Mouse (Mus musculus) CH12.LX (cell line): ENCODE measurements around the gene Copg2. TPM values are rescaled to one million over a fixed set of nuclear protein-coding genes. Genes with fewer than 3 reads are reported as not detected.

Experiments used
- DNase-seq: peaks from one replicate; pipeline ENCODE4 v3.0.0-alpha.2; 2013; ENCODE audit errors: extremely low read depth
- H3K27ac ChIP-seq: 2 replicates; pipeline ENCODE4 v1.5.1; 2012; ENCODE audit warnings: low read depth, mild to moderate bottlenecking, control low read depth, moderate library complexity; ENCODE audit not compliant: insufficient read depth
- H3K27me3 ChIP-seq: replicated peaks from 2 replicates; pipeline ENCODE3; 2012; ENCODE audit warnings: inconsistent platforms
- H3K36me3 ChIP-seq, 2 experiments: replicated peaks in 1 of 2; 2 replicates each; pipeline versions ENCODE3 to v1.6.1; 2012; ENCODE audit warnings: inconsistent platforms in 1 of 2, low read length in 1 of 2, mild to moderate bottlenecking in 1 of 2, mixed read lengths in 1 of 2, moderate library complexity in 1 of 2; ENCODE audit not compliant: control insufficient read depth in 1 of 2, insufficient read depth in 1 of 2
- H3K4me1 ChIP-seq, 2 experiments: 2 replicates each; pipeline ENCODE4 v1.6.1; 2012; ENCODE audit warnings: inconsistent platforms in 1 of 2, moderate library complexity in 1 of 2; ENCODE audit not compliant: insufficient read depth in 2 of 2, control insufficient read depth in 1 of 2
- H3K4me2 ChIP-seq: 2 replicates; pipeline ENCODE4 v1.6.1; 2012; ENCODE audit warnings: low read depth, mild to moderate bottlenecking, control low read depth; ENCODE audit not compliant: poor library complexity, insufficient read depth, severe bottlenecking
- H3K4me3 ChIP-seq, 3 experiments: fragments of 150-350 bp in 1 of 3; sonication (generic) in 1 of 3; replicated peaks in 1 of 3; 2 replicates each; pipeline versions ENCODE3 to v1.5.1; 2011 to 2012; ENCODE audit warnings: low read depth in 2 of 3, low read length in 2 of 3, mild to moderate bottlenecking in 2 of 3, moderate library complexity in 2 of 3, control low read depth in 1 of 3, improper control_type of control experiment in 1 of 3, inconsistent platforms in 1 of 3, mixed read lengths in 1 of 3; ENCODE audit not compliant: poor library complexity in 1 of 3
- H3K79me2 ChIP-seq: replicated peaks from 2 replicates; pipeline ENCODE4 v1.6.1; 2012; ENCODE audit warnings: mild to moderate bottlenecking, moderate library complexity; ENCODE audit not compliant: control insufficient read depth, poor library complexity, insufficient read depth, severe bottlenecking; ENCODE audit errors: extremely low read depth
- H3K9ac ChIP-seq: 2 replicates; pipeline ENCODE4 v1.6.1; 2012; ENCODE audit warnings: low read depth, mild to moderate bottlenecking, control low read depth, moderate library complexity; ENCODE audit not compliant: insufficient read depth
- H3K9me3 ChIP-seq: replicated peaks from 2 replicates; pipeline ENCODE3; 2012; ENCODE audit warnings: low read length, inconsistent platforms, mixed read lengths
- BHLHE40 ChIP-seq: IDR thresholded peaks from 2 replicates; pipeline ENCODE4 v1.6.1; 2011; ENCODE audit warnings: mild to moderate bottlenecking, low read depth, low read length, improper control_type of control experiment
- ELF1 ChIP-seq: IDR thresholded peaks from 2 replicates; pipeline ENCODE4 v1.6.1; 2014; ENCODE audit warnings: low read depth, mild to moderate bottlenecking, inconsistent platforms, low read length, improper control_type of control experiment
- ETS1 ChIP-seq: conservative IDR thresholded peaks from 2 replicates; pipeline ENCODE4 v1.6.1; 2012; ENCODE audit warnings: low read depth, mild to moderate bottlenecking, inconsistent platforms, low read length, improper control_type of control experiment, moderate library complexity
- IRF4 ChIP-seq: IDR thresholded peaks from 2 replicates; pipeline ENCODE4 v1.6.1; 2014; ENCODE audit warnings: low read depth, mild to moderate bottlenecking, inconsistent platforms, low read length, improper control_type of control experiment
- JUN ChIP-seq: IDR thresholded peaks from 2 replicates; pipeline ENCODE4 v1.6.1; 2011; ENCODE audit warnings: low read depth, mild to moderate bottlenecking, low read length, improper control_type of control experiment, moderate library complexity; ENCODE audit not compliant: insufficient read depth
- MAX ChIP-seq: IDR thresholded peaks from 2 replicates; pipeline ENCODE4 v1.6.1; 2011; ENCODE audit warnings: low read length, improper control_type of control experiment
- MYC ChIP-seq: IDR thresholded peaks from 2 replicates; pipeline ENCODE4 v1.6.1; 2011; ENCODE audit warnings: low read depth, mild to moderate bottlenecking, improper control_type of control experiment, low read length
- NRF1 ChIP-seq: IDR thresholded peaks from 2 replicates; pipeline ENCODE4 v1.6.1; 2014; ENCODE audit warnings: low read depth, mild to moderate bottlenecking, inconsistent platforms, low read length, improper control_type of control experiment, moderate library complexity
- PAX5 ChIP-seq: IDR thresholded peaks from 2 replicates; pipeline ENCODE4 v1.6.1; 2012; ENCODE audit warnings: low read length, inconsistent platforms, mixed read lengths
- POLR2AphosphoS2 ChIP-seq: IDR thresholded peaks from 2 replicates; pipeline ENCODE4 v1.6.1; 2011; ENCODE audit warnings: low read depth, low read length, improper control_type of control experiment
- RCOR1 ChIP-seq: conservative IDR thresholded peaks from 2 replicates; pipeline ENCODE4 v1.6.1; 2012; ENCODE audit warnings: low read depth, mild to moderate bottlenecking, inconsistent platforms, low read length, improper control_type of control experiment
- SIN3A ChIP-seq: IDR thresholded peaks from 2 replicates; pipeline ENCODE4 v1.6.1; 2012; ENCODE audit warnings: low read length, improper control_type of control experiment, inconsistent platforms
- UBTF ChIP-seq: IDR thresholded peaks from 2 replicates; pipeline ENCODE4 v1.6.1; 2012; ENCODE audit warnings: low read depth, mild to moderate bottlenecking, inconsistent platforms, low read length, improper control_type of control experiment, moderate library complexity
- USF2 ChIP-seq: conservative IDR thresholded peaks from 2 replicates; pipeline ENCODE4 v1.6.1; 2011; ENCODE audit warnings: low read depth, low read length, improper control_type of control experiment
- ZC3H11A ChIP-seq: IDR thresholded peaks from 2 replicates; pipeline ENCODE4 v1.6.1; 2012; ENCODE audit warnings: low read depth, mild to moderate bottlenecking, inconsistent platforms, low read length, improper control_type of control experiment
- ZMIZ1 ChIP-seq: IDR thresholded peaks from 2 replicates; pipeline ENCODE4 v1.6.1; 2012; ENCODE audit warnings: low read depth, mild to moderate bottlenecking, inconsistent platforms, low read length, improper control_type of control experiment
- ZNF384 ChIP-seq: IDR thresholded peaks from 2 replicates; pipeline ENCODE4 v1.6.1; 2012; ENCODE audit warnings: low read depth, low read length, improper control_type of control experiment, inconsistent platforms
- dilution Hi-C: fragments of 300-500 bp; cut with MboI; formaldehyde crosslinking; loops from 2 replicates; pipeline ENCODE4 v1.14.3; 2020; ENCODE audit warnings: low sequenced_read_pairs; ENCODE audit not compliant: extremely low pct_unique_long_range_greater_than_20kb, extremely low pct_ligation_motif_present
- in situ Hi-C: fragments of 300-500 bp; cut with MboI; formaldehyde crosslinking; loops from 3 replicates; pipeline ENCODE4 v1.14.3; 2019; ENCODE audit warnings: low sequenced_read_pairs, low pct_ligation_motif_present, low pct_unique_long_range_greater_than_20kb, mixed read lengths
- polyA plus RNA-seq: library from polyadenylated mRNA; unstranded; fragments of >175 nt; gene quantifications from 2 replicates; pipeline ENCODE4 v1.2.1, GENCODE M21; 2012; ENCODE audit warnings: low read depth; ENCODE audit not compliant: insufficient read length
- total RNA-seq, 2 experiments: library from RNA; depleted of rRNA; stranded (reverse); fragments of 300-350 nt in 1 of 2; fragments of >200 nt in 1 of 2; gene quantifications; 2 replicates each; pipeline ENCODE4 v1.2.3; 2012 to 2014

Copg2 gene
- total and polyA plus RNA-seq, 3 experiments, result 23.3 to 43.7 (median 28.9) TPM

GRCm38 (mm10) chr6:30736372-30736762, 160.2 kb downstream of the Copg2 start:
- dilution Hi-C loops, result no loop called here

GRCm38 (mm10) chr6:30735728-30736371, 160.7 kb downstream of the Copg2 start:
- Histone ChIP-seq H3K9me3 (peaks cover 25% of the 10 kb centered on the region), H3K4me3 (no peak overlapping the region), H3K27me3 (no peaks in the 10 kb centered on the region), H3K4me2 (no peak overlapping the region), H3K9ac (no peak overlapping the region), H3K27ac (no peak overlapping the region)
- dilution Hi-C loops (no loop called here), in situ Hi-C loops (no loop called here)
- TF ChIP-seq ZNF384 (no peak), RCOR1 (no peak), POLR2AphosphoS2 (no peak), MYC (no peak), ZC3H11A (no peak), BHLHE40 (no peak), ETS1 (no peak), IRF4 (no peak), UBTF (no peak), ZMIZ1 (no peak), ELF1 (no peak), PAX5 (no peak), NRF1 (no peak), SIN3A (no peak), USF2 (no peak)
- TF ChIP-seq, all 38 proteins: peak for 0
- no peak for DNase-seq
- Histone ChIP-seq H3K79me2 (no peaks in the 10 kb centered on the region), H3K4me1 (no peaks in the 10 kb centered on the region), H3K36me3 (no peaks in the 10 kb centered on the region)

More at GRCm38 (mm10) chr6:30736372-30736762, 160.2 kb downstream of the Copg2 start:
- no peaks in the 10 kb centered on the region for H3K27me3 ChIP-seq
- no peak overlapping the region for H3K9ac ChIP-seq
- no peaks in the 10 kb centered on the region for H3K79me2 ChIP-seq
- no peaks in the 10 kb centered on the region for H3K4me1 ChIP-seq
- in situ Hi-C loops, result no loop called here
- H3K9me3 ChIP-seq, result peaks cover 25% of the 10 kb centered on the region
- H3K4me2 ChIP-seq, result no peak overlapping the region
- no peak for TF ChIP-seq POLR2AphosphoS2
- no peak for TF ChIP-seq MAX
- no peak for TF ChIP-seq IRF4
- no peak for TF ChIP-seq ZMIZ1
- no peak for TF ChIP-seq JUN
- TF ChIP-seq ZC3H11A, result no peak
- no peaks in the 10 kb centered on the region for H3K36me3 ChIP-seq
- H3K27ac ChIP-seq, result no peak overlapping the region
- no peak for DNase-seq
- no peak overlapping the region for H3K4me3 ChIP-seq
